Mouse (Mus musculus): Measurements from ENCODE around the gene Gpnmb. TPM values are rescaled to one million over a fixed set of nuclear protein-coding genes. Genes with fewer than 3 reads are reported as not detected.

The Gpnmb gene
- polyA plus RNA-seq, 1 experiment from 2014 or later, result 0.64 TPM

- H3K4me2 ChIP-seq, result no peak overlapping the region
- H3K36me3 ChIP-seq, result no peaks in the 10 kb centered on the region
- no peaks in the 10 kb centered on the region for H3K27me3 ChIP-seq
- no peak for ATAC-seq (ENCODE audit: borderline replicate concordance, extremely low read depth, low FRiP score, low TSS enrichment)
- WGBS, result 44% methylated on average over 4 of the region's 4 CpGs
- no peak overlapping the region for H3K27ac ChIP-seq
- no peak overlapping the region for H3K9ac ChIP-seq
- no peaks in the 10 kb centered on the region for H3K9me3 ChIP-seq
- no peaks in the 10 kb centered on the region for H3K4me1 ChIP-seq
- no peak overlapping the region for H3K4me3 ChIP-seq
These were observed 32.0 kb downstream of the Gpnmb start for GRCm38 (mm10) chr6:49068361-49068760.

DNA sequence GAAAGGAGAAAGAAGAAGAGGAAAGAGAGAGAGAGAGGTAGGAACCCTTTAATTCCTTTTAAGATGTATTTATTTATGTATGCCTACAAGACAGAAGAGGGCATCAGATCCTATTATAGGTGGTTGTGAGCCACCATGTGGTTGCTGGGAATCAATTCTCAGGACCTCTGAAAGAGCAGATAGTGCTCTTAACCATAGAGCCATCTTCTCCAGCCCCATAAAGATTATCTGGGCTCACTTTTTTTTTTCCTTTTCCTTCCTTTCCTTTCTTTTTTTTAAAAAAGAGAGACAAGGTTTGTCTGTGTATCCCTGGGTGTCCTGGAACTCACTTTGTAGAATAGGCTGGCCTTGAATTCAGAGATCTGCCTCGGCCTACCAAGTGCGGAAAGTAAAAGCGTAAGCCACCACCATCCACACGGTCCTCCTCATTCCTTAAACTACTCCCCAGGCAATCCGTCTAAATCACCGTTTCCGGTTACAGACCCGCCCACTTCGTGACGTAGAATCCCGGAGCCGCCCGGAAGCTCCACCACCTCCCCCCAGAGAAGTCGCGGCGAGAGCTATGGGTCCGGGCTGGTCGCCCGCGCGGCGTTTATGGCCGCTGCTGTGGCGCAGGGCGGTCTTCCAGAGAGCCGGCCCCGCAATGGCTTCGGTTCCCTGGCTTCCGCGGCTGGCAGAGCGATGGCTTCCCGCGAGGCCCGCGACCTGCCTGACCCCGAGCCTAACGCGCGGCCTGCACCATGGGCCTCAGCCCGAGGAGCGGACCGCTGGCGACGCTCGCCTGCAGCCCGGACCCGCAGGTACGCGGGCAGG is 37.2 kb downstream of the Gpnmb start, which contains the start of gene Malsu1:
Gene Malsu1, plus strand, starts transcription at position 492 of the 813 bp plus-strand sequence.
- Histone ChIP-seq H3K9me3 (no peaks in the 10 kb centered on the region), H3K4me3 (peak within 1 kb of the TSS; percentile 79), H3K27ac (peak within 1 kb of the TSS; percentile 83), H3K27me3 (no peaks in the 10 kb centered on the region), H3K9ac (peak within 1 kb of the TSS; percentile 75), H3K4me1 (peaks cover 12% of the 10 kb centered on the region), H3K36me3 (no peaks in the 10 kb centered on the region), H3K4me2 (peak within 1 kb of the TSS; percentile 72)
- peak; percentile 94 for ATAC-seq (ENCODE audit: borderline replicate concordance, extremely low read depth, low FRiP score, low TSS enrichment)
- WGBS, result under 1% methylated on average over 49 of the region's 49 CpGs

GRCm38 (mm10) chr6:49074117-49074490 is 37.8 kb downstream of the Gpnmb start:
- H3K9ac ChIP-seq, result peak overlapping the region; percentile 75
- ATAC-seq (ENCODE audit: borderline replicate concordance, extremely low read depth, low FRiP score, low TSS enrichment), result peak; percentile 58; the same call in 1 of the 2 replicates
- 1% methylated on average over 19 of the region's 19 CpGs for WGBS
- H3K27ac ChIP-seq, result peak overlapping the region; percentile 83
- no peaks in the 10 kb centered on the region for H3K36me3 ChIP-seq
- H3K4me3 ChIP-seq, result peak overlapping the region; percentile 79
- peaks cover 12% of the 10 kb centered on the region for H3K4me1 ChIP-seq
- no peaks in the 10 kb centered on the region for H3K27me3 ChIP-seq
- no peaks in the 10 kb centered on the region for H3K9me3 ChIP-seq
- H3K4me2 ChIP-seq, result peak overlapping the region; percentile 72

GRCm38 (mm10) chr6:49077894-49078293 is 41.5 kb downstream of the Gpnmb start:
- no peak for ATAC-seq (ENCODE audit: borderline replicate concordance, extremely low read depth, low FRiP score, low TSS enrichment)
- H3K4me3 ChIP-seq, result no peak overlapping the region
- H3K27me3 ChIP-seq, result no peaks in the 10 kb centered on the region
- no peaks in the 10 kb centered on the region for H3K9me3 ChIP-seq
- H3K36me3 ChIP-seq, result peaks cover 9% of the 10 kb centered on the region
- H3K4me2 ChIP-seq, result no peak overlapping the region
- 73% methylated on average over 2 of the region's 2 CpGs for WGBS
- no peak overlapping the region for H3K27ac ChIP-seq
- H3K9ac ChIP-seq, result no peak overlapping the region
- H3K4me1 ChIP-seq, result peaks cover 12% of the 10 kb centered on the region

- peaks cover 11% of the 10 kb centered on the region for H3K4me1 ChIP-seq
- no peak for ATAC-seq (ENCODE audit: borderline replicate concordance, extremely low read depth, low FRiP score, low TSS enrichment)
- no peak overlapping the region for H3K4me3 ChIP-seq
- no peak overlapping the region for H3K27ac ChIP-seq
- H3K4me2 ChIP-seq, result no peak overlapping the region
- no peaks in the 10 kb centered on the region for H3K9me3 ChIP-seq
- H3K27me3 ChIP-seq, result no peaks in the 10 kb centered on the region
- WGBS, result 72% methylated on average over 1 of the region's 1 CpGs
- H3K9ac ChIP-seq, result no peak overlapping the region
- H3K36me3 ChIP-seq, result peaks cover 22% of the 10 kb centered on the region
These were observed 43.0 kb downstream of the Gpnmb start for GRCm38 (mm10) chr6:49079313-49079712.

GRCm38 (mm10) chr6:49083008-49083407 is 46.7 kb downstream of the Gpnmb start:
- Histone ChIP-seq H3K9me3 (no peaks in the 10 kb centered on the region), H3K9ac (no peak overlapping the region), H3K4me3 (no peak overlapping the region), H3K27me3 (no peaks in the 10 kb centered on the region), H3K27ac (no peak overlapping the region), H3K4me2 (no peak overlapping the region), H3K4me1 (no peaks in the 10 kb centered on the region), H3K36me3 (peaks cover 52% of the 10 kb centered on the region)
- WGBS, result 88% methylated on average over 4 of the region's 4 CpGs
- no peak for ATAC-seq (ENCODE audit: borderline replicate concordance, extremely low read depth, low FRiP score, low TSS enrichment)

- no peak for ATAC-seq (ENCODE audit: borderline replicate concordance, extremely low read depth, low FRiP score, low TSS enrichment)
- Histone ChIP-seq H3K9ac (no peak overlapping the region), H3K4me1 (peaks cover 30% of the 10 kb centered on the region), H3K4me2 (no peak overlapping the region), H3K36me3 (peaks cover 50% of the 10 kb centered on the region), H3K9me3 (no peaks in the 10 kb centered on the region), H3K27ac (no peak overlapping the region), H3K4me3 (no peak overlapping the region), H3K27me3 (no peaks in the 10 kb centered on the region)
- 85% methylated on average over 10 of the region's 10 CpGs for WGBS
These were observed 58.6 kb downstream of the Gpnmb start for GRCm38 (mm10) chr6:49094968-49095367.

GRCm38 (mm10) chr6:49096421-49096820 is 60.1 kb downstream of the Gpnmb start:
- Histone ChIP-seq H3K9ac (no peak overlapping the region), H3K4me2 (peak overlapping the region; percentile 32; the same call in 1 of the 2 replicates), H3K36me3 (peaks cover 35% of the 10 kb centered on the region), H3K27ac (peak overlapping the region; percentile 84), H3K4me3 (no peak overlapping the region), H3K4me1 (peaks cover 30% of the 10 kb centered on the region), H3K27me3 (no peaks in the 10 kb centered on the region), H3K9me3 (no peaks in the 10 kb centered on the region)
- peak; percentile 47; the same call in 1 of the 2 replicates for ATAC-seq (ENCODE audit: borderline replicate concordance, extremely low read depth, low FRiP score, low TSS enrichment)
- 49% methylated on average over 7 of the region's 7 CpGs for WGBS

DNA sequence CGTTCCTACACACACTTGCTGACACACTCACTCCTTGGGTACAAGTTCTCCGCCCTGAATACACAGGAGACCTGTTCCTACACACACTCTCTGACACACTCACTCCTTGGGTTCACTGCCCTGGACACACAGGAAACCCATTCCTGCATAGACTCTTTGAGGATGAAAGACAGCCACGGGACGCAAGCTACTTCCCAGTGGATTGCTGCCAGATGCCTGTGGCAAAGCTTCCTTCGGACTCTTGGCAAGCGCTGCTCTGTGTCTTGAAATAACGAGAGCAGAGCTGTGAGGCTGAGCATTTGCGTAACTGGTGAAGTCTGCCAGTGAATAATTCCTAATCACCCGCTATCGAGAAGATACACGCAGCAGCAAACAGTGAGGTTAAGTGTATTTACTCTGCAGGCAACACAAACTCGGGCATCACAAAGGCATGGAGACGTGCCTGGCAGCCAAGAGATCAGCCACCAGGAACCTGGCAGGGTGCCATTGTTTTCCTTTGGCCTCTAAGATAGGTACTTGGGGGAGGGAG is 60.7 kb downstream of the Gpnmb start:
- Histone ChIP-seq H3K9me3 (no peaks in the 10 kb centered on the region), H3K9ac (0 out of 2 replicates have a peak overlapping the region, but pooled peaks have one; percentile 4), H3K4me2 (peak overlapping the region; percentile 32), H3K4me3 (no peak overlapping the region), H3K27ac (peak overlapping the region; percentile 84), H3K36me3 (peaks cover 29% of the 10 kb centered on the region), H3K4me1 (peaks cover 30% of the 10 kb centered on the region), H3K27me3 (no peaks in the 10 kb centered on the region)
- WGBS, result 13% methylated on average over 13 of the region's 13 CpGs
- peak; percentile 85 for ATAC-seq (ENCODE audit: borderline replicate concordance, extremely low read depth, low FRiP score, low TSS enrichment)

- ATAC-seq (ENCODE audit: borderline replicate concordance, extremely low read depth, low FRiP score, low TSS enrichment), result no peak
- Histone ChIP-seq H3K9ac (no peak overlapping the region), H3K27ac (peak overlapping the region; percentile 84), H3K36me3 (peaks cover 27% of the 10 kb centered on the region), H3K4me3 (no peak overlapping the region), H3K4me2 (peak overlapping the region; percentile 32; the same call in 1 of the 2 replicates), H3K9me3 (no peaks in the 10 kb centered on the region), H3K27me3 (no peaks in the 10 kb centered on the region), H3K4me1 (peaks cover 30% of the 10 kb centered on the region)
- WGBS, result 57% methylated on average over 5 of the region's 5 CpGs
These were observed 61.3 kb downstream of the Gpnmb start for GRCm38 (mm10) chr6:49097596-49098110.

- no peaks in the 10 kb centered on the region for H3K9me3 ChIP-seq
- no peak overlapping the region for H3K4me3 ChIP-seq
- no peak for ATAC-seq (ENCODE audit: borderline replicate concordance, extremely low read depth, low FRiP score, low TSS enrichment)
- H3K9ac ChIP-seq, result no peak overlapping the region
- peaks cover 30% of the 10 kb centered on the region for H3K4me1 ChIP-seq
- peaks cover 26% of the 10 kb centered on the region; the same call in 1 of the 2 replicates for H3K36me3 ChIP-seq
- no peak overlapping the region for H3K27ac ChIP-seq
- no peaks in the 10 kb centered on the region for H3K27me3 ChIP-seq
- no peak overlapping the region for H3K4me2 ChIP-seq
- 67% methylated on average over 1 of the region's 1 CpGs for WGBS
These were observed 62.7 kb downstream of the Gpnmb start for GRCm38 (mm10) chr6:49099086-49099485.

Measured in lung, embryonic 15.5 days (tissue).